Mouse (Mus musculus): ENCODE data around the gene Tbc1d24.

Gene Tbc1d24

DNA sequence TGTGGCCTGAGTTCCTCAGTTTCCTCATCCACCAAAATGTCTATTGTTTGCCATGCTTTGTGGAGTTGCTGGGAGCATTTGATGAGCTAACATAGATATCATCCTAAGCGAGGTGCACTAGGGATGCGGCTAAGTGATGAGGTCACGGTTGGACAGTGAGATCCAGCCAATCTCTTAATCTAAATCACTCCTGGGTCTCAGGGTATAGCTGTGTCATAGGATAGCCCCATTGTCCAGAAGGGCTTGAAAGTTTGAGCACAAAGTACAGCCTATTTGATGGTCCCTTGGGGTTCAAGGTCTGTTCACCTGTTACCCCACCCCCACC, 4.5 kb upstream of the Tbc1d24 start:
- DNase-seq (ENCODE audit: low spot score): no peak

DNA sequence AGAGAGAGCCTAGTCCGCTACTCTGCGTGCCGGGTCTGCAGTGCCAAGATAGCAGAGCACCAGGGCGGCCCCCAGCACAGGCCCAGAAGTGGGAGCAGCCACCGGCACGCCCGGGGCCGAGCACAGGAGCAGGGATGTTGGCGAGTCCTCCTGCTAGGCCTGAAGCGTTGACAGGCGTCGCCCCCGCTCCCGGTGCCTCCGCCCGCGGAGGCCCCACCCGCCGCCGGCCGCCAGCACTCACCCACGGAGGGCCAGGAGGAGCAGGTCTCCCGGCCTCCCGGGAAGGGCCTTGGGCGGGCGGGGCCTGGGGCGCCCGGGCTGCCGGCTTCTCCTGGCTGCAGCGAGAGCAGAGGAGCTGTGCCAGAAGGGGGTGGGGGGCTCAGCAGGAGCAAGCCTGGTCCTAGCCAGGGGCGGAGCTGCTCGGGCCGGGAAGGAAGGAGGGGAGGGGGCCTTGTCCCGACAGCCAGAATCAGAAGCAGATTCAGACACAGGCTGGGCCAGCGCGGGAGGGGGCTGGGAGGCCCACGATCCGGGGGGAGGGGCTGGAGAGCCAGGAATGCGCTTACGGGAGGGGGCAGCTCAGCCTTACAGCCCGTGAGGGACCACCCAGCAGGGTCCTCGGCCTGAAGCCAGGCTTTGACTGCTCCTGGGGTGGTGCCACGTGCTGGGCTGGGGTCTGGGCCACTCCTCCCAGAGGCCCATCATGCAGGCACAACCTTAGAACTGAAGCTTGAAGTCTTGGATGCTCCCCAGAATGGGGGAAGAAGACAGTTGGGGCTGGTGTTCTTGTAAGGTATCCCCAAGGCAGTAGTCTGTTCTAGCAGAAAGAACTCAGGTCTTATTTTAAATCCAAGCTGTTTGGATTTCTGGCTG, 3.9 kb upstream of the Tbc1d24 start, which contains the start of gene Ntn3:
Gene Ntn3, minus strand, starts transcription at position 489 of the 873 bp plus-strand sequence.
- peak; percentile 43 for DNase-seq (ENCODE audit: low spot score)

DNA sequence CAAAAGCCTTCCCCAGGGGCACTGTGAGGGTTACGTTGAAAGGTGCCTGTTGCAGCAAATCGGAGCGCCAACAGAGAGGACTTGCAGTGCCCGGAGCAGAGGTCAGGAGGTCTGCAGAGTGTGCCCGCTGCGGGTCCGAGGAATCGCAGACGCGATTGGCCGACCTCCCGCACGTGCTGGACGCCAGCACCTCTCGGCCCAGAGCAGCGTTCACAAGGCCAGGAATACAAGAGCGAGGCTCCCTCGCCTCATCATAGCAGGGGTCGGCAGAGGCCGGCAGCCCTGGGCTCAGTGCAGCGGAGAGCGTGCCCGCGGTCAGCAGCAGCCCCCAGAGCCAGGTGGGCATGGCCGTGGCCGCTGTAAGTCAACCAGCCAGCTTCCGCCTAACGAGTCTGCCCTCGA, 3.3 kb upstream of the Tbc1d24 start:
- DNase-seq (ENCODE audit: low spot score): no peak

DNA sequence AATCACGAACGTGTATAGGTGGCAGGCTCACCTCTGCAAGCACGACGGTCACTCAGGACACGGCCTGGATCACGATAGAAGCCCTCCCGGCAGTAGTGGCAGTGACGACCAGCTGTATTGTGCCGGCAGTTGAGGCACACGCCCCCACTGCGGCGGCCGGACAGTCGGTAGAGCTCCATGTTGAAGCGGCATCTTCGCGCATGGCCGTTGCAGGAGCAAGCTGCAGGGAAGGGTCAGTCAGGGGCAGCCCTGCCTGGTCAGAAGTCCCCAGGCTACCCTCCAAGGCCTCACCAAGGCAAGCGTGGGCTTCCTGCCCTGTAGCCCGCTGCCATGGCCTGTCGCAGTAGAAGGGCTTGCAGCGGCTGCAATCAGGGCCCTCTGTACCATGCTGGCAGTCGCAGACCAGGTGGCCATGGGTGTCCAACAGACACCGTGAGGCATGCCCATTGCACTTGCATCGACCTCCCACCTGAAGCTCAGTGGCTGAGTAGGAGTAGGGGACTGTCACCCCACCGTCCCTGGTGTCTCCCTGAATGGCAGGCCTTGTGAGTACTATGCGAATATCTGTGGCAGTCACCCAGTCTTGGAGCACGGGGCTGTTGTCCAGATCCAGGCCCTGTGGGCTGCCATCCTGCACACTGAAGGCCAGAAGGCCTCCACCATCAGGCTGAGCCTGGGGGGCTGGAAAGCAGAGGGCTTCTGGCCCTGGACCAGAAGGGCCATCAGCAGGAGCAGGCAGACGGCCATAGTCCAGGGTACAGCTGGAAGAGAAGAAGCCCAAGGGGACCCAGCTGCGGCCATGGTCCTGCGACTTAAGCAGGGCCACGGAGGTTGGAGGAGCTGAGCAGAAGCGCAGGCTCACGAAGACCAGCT, 2.6 kb upstream of the Tbc1d24 start:
- no peak for DNase-seq (ENCODE audit: low spot score)

DNA sequence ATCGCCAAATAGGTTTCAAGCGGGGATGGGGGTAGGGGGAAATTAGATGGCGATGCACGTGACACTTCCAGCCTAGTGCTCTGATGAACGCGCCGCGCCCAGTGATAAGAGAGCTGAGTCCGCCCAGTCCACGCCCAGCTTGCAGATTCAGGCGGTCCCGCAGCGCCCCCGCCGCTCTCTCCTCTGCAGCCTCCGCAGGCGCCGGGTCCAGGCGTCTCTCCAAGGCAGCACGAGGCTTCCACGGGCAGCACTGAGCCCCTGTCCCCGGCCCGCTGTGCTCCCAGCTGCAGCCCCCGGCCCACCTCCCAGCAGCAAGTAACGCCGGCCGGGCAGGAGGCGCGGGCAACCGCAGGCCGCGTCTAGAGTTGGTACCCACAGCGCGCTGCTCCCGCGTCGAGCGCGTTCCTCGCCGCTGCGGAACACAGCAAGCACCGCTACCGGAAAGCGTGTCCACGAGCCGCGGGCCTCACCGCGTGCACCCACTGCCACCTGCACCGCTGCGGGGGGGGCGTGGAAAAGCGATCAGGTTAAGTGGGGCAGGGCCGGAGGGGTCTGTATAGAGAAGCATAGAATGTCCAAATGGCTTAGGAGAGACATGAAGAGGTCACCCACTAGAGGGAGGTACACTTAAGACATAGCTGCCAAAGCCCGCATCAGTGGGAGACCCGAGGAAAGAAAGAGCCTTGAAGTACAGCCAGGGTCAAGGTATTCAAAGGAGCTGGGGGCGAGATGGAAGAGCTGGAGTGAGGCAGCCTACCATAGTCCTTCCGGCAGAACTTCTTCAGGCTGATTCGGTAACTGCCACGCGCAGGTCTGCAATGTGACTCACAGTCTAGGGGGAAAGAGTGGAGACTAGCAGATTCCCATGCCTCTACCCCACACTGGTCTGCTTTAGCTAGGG, 1.3 kb upstream of the Tbc1d24 start:
- DNase-seq (ENCODE audit: low spot score): peak; percentile 45

DNA sequence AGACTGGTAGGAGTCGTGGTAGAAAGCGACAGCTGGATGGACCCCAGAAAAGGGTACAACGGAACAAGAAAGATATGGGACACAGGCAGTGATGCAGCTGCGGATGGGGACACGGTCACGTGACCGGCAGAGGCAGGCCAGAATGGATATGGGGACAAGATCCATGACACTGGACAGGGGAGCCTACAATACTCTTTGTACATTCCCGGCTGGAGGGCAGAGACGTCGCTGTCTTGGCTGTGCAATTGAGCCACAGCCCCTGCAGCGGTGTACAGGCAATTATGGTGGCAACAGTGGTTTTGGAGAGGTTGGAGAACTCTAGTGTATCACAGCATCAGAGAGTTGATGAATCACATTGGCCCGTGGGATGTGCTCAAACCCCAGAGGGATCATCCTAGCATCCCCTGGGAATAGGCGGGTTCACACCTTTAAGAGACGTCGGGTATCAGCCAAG, 573 bp upstream of the Tbc1d24 start:
- peak; percentile 39 for DNase-seq (ENCODE audit: low spot score)

DNA sequence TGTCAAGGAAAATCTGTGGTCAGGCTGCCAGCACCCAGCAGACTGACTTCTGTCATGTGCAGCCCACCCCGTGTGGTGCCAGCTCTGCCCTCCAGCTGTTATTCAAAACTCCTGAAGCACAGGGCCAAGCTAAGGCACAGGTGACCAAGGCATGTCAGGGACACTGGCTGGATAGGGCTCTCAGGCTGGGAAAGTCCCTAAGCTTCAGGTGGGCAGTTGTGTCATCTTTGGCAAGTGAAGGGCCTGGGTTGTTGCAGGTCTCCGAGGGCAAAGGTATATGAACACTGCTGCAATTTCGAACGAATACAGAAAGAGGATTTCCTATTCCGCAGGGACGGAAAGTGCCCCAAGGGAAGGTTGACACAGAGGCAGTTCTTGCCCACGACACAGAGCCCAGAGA, 516 bp downstream of the Tbc1d24 start:
- DNase-seq (ENCODE audit: low spot score): no peak

DNA sequence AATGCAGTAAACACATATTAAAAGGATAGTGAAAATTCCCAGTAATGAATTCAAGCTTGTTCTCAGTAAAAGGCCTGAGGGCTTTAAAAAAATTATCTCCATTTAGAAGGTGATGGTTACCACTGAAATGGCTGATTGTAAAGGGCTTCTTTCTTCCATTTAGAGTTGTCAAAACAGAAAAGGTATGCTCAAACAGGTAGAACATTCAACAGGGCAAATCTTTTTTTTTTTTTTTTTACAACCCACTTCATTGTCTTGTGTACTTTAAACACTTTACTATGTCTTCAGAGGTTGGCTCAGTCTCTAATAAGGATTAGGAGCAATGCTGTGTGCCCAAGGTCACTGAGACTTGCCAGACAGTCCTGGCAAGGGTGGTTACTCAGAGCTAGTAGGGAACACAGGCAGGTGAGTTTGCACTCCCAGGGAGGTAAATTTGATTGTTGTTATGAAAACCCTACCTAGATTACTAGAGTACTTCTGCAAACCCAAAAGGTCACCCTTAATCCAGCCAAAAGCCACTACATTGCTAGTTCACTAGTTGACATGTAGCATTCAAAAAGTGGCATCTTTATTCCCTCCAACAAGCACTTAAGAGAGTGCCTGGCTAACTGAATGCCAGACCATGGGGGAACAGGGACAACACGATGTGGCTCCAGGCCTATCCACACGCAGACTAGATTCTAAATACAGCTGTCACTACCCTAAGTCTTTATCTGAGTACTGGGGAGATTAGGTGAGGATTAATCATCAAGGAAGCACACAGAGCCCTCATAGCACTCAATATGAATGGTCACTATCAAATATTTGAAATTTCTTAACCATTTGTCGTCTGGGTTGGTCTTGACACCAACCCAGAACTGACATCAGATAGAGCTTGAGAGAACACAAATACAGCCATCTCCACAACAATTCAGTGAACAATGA, 1.5 kb downstream of the Tbc1d24 start:
- DNase-seq (ENCODE audit: low spot score): no peak

DNA sequence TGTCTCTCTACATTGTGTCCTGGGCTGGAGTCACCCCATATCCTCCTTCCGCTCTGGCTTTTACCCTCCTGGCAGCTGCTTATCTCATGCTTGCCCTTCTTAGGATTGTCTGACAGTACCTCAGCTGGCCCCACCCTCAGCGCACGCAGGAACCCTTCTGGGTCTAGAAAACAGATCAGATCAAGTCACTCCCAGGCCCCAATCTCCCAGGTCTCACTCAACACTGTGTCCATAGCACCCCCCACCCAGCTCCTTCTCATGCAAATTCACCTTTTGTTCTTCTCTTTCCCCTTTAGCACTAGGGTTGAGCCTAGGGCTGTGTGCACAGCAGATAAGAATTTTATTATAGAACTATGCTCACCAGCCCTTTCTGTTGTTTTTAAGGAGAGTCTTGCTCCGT, 2.3 kb downstream of the Tbc1d24 start:
- DNase-seq (ENCODE audit: low spot score): no peak

DNA sequence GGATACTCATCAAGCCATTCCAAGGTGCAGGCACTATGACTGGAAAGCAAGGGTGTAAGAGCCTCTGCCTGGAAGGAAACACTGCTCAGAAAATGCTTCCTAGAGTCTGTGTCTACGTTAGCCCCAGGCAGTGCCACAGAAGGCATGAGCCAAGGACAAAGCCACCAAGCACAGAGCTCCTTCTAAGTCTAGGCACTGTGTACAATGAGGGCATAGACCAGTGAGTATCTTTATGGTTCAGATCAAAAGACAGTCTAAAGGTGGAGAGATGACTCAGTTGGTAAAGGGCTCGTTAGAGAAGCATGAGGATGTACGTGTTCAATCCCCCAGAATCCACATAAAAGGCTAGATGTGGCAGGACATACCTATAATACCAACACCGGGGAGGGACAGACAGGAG, 4.3 kb downstream of the Tbc1d24 start:
- no peak for DNase-seq (ENCODE audit: low spot score)

DNA sequence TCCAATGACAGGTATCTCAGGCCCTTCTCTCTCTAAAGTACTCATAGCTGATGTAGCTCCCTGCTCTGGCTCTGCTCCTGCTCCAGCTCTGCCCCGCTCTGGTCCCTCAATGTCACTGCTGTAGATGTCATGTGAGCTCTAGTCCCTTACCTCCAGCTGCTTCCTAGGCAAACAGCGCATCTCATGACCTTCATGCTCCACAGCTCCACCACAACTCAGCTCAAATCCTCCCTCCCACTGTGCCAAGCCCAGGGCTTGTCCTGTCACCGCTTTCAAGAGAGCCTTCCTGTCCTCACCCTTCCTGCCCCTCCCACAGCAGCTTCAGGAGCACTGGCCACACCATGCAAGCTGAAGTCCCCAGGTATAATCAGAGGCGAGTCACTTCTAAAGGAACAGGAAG, 5.6 kb downstream of the Tbc1d24 start:
- DNase-seq (ENCODE audit: low spot score): no peak

DNA sequence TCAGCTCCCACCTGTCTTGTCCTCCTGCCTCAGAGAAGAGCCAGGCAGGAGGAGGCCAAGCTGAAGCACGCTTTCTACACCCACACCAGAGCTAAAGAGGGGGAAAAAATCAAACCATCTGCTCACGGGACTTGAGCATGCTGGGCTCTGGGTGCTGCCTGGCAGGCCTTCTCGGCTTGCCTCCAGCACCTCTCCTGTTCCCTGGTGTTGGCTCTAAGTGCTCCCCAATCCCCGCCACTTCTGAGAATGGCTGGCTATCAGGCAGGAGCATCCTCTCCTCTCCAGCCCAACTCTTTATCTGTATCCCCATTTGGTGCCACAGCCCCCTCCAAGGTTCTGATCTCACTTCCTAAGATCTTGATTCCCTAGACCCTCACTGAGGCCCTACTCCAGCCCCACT, 6.1 kb downstream of the Tbc1d24 start:
- no peak for DNase-seq (ENCODE audit: low spot score)

DNA sequence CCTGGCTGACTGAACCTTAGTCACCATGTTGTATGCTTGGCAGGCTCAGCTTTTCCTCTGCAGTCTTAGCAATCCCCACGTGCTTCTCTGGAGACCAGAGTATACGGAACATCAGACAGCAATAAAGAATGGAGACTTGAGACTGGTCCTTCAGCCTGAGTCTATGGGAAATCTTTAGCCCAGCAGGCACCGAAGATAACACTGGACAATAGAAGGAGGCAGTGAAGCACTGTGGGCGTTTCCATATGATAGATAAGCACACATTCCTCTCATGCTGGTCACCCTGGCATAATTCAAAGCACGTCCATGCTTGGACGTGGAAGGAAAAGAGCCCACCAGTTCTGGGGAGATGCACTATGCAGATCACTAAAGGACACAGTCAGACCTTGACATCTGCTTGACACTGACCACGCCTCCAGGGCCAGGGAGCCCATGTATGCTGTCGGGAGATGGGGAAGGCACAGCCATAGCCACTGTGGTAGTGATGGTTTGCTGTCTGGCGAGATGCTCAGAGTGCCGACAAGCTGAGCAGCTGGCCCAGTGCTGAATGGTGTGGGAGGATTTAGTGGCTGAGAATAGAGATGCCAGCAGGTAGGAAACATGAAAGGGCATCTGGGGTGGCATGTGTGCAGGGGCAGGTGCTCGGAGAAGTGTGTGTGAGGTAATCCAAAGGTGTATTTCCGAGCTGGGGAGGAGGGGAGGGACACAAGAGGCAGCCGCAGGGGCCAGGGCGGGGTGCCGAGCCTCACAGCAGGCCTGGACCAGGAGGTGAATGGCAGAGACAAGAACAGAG, 8.1 kb downstream of the Tbc1d24 start:
- DNase-seq (ENCODE audit: low spot score): no peak

DNA sequence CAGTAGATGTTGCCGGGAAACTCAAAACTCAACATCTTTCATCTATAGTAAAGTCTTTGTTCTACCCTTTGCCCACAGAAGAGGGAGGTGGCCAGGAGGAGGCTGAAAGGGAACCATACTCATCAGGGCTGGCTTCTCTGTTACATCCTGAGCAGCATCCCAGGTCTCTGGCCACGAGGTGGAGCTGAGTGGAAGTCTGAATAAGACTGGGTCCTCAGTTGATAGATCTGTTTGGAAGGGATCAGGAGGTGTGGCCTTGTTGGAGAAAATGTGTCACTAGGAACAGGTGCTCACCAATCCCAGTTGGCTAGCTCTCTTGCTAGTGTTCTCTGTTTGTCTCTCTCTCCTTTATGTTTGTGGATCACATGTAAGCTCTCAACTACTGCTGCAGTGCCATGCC, 10.0 kb downstream of the Tbc1d24 start:
- DNase-seq (ENCODE audit: low spot score): no peak

DNA sequence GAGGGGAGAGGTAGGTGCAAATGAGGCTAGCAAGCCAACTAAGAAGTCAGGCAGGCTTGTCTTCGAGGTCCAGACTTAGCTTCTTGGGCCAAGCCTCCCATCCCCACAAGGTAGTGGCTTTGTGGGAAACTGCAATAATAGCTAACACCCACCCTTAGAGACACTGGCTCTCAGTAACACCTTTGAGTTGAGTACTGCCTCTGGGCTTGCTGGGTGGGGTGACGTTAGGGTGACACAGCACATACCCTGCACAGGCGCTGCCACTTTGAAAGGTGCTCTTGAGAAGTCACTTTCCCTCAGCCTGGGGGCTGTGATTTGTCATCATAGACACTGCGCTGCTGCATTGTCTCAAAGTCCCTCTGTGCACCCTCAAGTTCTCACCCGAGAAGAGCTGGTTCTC, 11.6 kb downstream of the Tbc1d24 start:
- no peak for DNase-seq (ENCODE audit: low spot score)

DNA sequence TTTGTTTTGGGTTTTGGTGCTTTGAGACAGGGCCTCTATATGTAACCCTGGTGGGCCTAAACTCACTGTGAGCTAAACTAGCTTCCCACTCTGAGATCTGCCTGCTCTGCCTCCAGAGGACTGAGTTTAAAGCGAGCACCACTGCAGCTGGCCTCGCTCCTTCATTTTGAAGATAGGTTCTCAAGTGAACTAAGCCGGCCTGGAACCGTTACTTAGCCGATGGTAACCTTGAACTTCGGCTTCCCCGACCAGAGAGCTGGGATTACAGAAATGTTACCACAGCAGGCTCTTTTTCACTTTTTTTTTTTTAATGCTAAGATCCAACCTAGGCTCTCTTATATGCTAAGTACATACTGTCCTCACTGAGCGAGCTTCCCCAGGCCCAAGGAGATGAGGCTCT, 12.1 kb downstream of the Tbc1d24 start:
- no peak for DNase-seq (ENCODE audit: low spot score)

DNA sequence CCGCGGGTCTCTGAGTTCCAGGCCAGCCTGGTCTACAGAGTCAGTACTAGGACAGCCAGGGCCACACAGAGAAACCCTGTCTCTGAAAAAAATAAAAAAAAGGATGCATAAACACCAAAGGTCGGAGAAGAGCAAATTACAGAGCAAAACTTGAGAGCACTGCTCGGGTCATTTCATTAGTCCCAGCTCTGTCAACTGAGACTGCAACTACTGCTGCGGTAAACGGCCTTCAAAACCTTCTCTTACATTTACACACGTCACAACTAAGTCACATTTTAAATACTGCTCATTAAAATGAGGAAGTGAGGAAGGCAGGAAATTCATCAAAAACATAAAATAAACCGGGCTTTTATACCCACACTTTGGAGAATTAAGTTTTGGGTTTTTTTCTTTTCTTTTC, 12.5 kb downstream of the Tbc1d24 start:
- DNase-seq (ENCODE audit: low spot score): no peak

DNA sequence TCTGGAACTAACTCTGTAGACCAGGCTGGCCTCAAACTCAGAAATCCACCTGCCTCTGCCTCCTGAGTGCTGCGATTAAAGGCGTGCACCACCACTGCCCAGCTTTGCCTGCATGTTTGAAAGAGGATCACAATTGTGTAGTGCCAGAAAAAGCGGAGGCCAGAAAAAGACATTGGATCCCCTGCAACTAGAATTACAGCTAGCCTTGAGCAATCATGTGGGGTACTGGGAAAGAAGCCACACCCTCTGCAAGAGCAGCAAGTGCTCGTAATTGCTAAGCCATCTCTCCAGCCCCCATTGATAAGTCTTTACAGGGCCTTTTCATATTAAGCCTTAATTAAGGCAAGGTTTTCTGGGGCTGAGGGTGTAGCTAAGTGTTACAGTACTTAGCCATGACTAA, 13.9 kb downstream of the Tbc1d24 start:
- DNase-seq (ENCODE audit: low spot score): no peak

DNA sequence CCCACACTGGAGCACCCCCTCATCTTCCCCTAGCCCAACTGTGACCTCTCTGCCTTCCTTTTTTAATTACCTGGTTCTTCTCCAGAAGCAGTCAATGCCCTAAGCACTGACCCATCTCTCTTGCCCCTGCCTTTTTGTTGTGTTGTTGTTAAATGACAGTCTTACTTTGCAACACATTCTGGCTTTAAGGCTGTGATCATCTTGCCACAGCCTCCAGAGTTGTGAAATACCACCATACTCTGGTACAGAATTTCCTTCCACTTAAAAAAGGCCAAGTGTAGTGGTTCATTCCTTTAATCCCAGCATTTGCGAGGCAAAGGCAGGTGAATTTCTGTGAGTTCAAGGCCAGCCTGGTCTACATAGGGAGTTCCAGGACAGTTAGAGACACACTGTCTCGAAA, 14.4 kb downstream of the Tbc1d24 start:
- no peak for DNase-seq (ENCODE audit: low spot score)

DNA sequence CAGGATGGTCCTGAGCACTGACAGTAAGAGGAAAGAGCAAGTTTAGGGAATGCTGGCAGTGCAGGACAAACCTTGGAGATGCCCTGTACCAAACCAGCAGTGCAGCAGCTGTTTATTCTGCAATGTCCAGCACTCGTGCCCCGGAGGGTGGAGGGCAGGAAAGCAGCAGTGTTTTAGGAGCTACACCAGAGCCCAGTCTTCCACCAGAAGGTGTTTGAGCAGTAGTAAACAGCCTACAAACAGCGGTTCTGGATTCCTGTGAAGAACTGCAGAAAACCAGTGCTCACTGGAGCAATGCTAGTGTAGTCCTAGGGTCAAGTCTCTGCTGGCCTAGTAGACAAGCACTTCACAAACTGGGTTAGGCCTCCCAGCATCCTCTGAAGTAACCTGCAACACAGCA, 31.1 kb downstream of the Tbc1d24 start:
- DNase-seq (ENCODE audit: low spot score): no peak

Measured in urinary bladder, postnatal 14 days (tissue).